Mouse (Mus musculus) cerebellum, adult 8-10 months (tissue): Measurements from ENCODE around the gene Gng7.

Experiments
- DNase-seq: peaks from one replicate; pipeline ENCODE4 v3.0.0; 2022

Gng7 gene

DNA sequence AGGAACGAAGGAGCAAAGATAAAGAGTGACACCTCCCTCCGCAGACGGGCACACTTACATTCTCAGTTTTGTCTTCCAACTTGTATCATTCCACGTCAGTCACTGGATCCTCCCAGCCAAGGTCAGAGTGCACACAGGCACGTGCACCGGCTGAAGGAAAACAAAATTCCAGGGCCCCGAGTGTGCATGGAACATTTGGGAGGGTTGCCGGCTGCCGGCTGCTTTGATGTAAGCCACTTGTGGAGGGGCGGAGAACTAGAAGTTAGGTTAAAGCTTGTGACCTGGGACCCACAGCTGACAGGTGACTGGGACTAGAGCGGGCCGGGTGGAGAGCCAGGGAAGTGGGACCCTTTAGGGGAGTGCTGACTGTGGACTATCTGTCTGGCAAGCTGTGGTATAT is 48.4 kb downstream of the Gng7 start:
- DNase-seq: no peak

DNA sequence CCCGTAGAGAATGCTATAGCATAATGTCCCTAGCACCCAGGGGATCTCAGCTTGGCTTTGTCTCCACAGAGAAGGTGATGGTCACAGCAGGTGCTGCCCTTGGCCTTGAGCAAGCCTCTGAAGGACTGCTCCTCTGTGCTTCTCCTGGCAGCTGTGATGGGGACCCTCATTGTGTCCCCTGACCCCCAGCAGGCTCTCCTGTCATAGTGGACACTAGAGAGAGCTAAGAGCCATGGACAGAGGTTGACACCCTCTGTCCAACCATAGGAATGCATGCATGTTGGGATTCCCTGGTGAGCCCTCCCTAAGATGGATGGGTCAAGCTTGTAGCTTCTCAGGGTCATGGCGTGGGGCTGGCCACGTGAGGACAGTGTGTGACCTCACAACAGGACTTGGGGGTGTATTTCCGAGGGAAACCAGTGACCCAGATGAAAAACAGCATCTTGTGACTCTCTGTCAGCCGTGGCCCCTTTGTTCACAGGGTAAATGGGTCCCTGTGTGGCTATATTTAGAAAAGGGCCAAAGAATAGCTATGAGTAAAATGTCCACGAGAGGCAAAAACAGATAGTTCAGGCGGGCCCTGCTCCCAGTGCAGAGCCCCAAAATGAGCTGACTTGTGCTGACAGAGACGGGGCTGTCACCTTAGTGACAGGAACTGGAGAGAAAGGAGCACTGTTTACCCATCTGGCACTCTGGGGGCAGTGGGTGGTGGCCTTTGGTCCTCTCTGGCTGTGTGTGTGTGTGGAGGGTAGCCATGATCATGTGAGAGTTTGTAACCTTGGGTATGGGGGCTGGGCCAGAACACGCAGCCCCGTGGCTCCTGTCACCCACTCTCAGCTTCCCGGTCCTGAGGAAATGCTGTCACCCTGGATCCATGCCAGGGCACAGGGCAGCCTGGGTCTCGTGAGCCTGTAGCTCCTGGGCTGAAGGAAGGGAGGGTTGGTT is 51.4 kb downstream of the Gng7 start:
- DNase-seq: no peak

DNA sequence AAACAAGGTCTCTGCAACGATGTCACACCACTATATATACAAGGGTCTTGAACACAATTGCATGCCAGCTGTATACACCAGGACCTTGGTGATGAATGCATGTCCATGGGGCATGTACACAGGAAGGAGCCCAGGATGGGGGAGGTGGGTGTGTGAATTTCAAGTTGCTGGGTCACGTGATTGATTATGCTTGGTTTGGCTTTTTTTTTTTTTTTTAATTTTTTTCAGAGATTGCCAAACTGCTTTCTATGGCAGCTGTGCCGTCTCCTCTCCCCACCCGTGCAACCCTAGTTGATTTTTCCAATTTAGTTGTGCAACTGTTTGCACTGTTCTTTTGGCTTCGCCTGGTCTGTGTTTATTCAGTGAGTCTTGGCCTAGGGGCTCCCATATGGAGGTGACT is 52.2 kb downstream of the Gng7 start:
- no peak for DNase-seq

DNA sequence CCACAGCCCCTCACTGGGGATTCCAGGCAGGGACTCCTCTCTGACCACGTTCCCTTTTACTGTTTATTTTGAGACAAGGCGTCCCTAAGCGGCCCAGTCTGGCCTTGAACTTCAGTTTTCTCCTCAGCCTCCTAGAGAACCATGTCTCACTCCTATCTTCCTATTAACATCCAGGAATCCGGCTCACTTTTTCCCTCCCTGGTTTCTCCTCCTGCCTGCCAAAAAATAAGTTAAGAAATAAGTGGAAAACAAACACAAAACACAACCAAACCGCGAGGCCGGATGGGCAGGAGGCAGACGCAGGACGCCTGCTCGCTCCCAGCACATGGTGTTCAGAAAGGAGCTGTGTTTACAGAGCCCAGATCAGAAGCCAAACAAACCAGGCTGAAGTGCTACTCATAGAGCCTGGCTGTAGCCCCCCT is 52.7 kb downstream of the Gng7 start:
- DNase-seq: no peak

DNA sequence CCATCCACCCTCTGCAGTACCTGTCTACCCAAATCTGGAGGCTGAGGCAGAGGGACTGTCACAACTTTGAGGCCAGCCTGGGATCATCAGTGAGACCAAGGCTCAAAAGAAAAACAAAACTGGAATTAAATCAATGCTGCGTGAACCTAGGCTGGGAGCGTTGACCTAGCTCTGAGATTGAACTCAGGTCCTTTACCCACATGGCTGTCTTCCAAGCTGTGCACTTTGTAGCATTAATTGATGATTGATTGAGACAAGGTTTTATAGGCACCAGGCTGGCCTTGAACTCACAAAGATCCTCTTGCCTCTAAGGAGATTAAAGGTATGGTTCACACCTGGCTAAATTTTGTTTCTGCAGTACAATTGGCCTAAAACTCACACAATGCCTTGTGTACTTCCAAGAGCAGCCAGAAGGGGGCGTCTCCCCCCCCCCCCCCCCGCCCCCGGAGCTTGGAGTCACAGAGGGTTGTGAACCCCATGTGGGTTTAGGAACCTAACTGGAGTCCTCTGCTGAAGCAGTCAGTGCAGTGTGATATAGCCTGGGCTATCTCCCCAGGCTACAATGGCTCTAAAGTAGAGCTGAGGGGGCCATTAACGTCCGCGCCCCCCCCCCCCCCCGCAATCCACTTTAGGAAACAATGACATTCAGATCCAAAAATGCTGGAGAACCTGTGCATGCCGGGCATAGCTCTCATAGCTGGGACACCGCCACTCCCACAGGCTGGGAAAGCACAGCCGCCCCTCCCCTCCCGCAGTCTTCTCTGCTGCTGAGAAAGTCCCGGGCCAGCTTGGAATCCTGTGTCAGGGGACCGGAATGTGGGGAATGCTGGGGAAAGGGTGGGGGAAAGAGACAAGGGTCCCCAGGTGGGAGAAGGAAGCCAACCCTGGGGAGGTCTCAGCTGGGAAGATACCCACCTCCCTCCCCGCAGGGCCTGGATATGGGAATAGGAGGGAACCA is 53.9 kb downstream of the Gng7 start:
- no peak for DNase-seq

DNA sequence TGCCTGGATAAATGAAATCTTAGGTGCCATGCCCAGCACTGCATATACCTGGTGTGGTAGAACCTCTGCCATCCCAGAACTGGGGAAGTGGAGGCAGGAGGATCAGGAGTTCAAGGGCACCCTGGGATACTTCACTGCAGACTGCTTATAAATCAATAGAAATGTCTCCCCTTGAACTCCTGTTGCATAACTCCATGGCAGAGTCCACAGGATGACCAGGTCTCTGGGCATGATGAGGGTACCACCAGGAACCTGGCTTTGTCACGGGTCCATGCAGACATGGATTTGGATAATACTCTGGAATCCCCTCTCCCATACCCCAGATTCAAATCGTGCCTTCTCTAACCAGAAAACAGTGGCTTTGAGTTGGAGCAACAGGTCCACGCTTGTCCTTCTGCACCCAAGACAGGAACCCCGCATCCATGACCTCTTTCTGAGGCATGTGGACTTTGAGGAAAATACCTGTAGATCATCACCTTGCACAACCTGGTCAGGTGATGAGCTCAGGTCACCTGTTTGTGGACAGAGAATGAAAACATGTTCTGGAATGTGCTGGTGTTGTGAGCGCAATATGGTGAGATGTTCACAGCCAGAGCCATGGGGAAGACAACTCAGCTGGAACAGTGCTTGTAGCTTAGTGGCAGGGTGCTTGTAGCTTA is 55.6 kb downstream of the Gng7 start:
- no peak for DNase-seq

DNA sequence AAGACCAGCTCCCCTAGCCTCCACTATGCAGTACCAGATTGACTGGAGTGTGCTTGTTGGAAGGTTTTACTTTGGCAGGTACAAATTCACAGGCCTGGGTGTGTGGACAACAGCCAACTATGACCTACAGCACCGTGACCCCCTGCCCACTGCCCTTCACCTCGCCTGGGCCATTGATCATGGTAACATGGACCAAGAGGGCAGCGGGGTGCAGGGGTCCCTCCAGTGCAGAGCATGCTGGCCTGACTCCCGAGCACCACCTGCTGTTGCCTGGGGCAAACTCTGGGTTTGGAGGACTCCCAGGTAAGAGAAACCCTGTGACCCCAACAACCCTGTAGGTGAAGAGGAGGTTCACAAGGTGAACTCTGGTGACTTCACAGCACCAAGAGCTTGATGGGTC is 57.0 kb downstream of the Gng7 start:
- no peak for DNase-seq

DNA sequence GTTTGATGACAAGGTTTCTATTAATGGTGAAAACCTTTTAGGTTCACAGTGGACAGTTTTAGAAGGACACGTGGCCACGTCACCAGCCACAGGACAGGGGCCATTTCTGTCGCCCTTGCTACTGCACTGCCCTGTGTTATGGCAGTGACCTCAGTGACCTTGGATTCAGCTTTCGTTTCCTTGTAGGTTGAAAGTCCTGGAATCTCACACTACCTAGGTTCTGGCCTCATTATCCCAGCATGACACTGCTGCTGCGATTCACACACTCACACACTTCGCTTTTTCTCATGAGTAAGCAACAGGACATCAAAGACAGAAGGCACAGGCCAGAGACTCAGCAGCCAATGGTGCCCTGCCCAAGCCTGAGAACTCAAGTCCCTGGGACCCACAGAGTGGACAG is 57.8 kb downstream of the Gng7 start:
- DNase-seq: no peak

DNA sequence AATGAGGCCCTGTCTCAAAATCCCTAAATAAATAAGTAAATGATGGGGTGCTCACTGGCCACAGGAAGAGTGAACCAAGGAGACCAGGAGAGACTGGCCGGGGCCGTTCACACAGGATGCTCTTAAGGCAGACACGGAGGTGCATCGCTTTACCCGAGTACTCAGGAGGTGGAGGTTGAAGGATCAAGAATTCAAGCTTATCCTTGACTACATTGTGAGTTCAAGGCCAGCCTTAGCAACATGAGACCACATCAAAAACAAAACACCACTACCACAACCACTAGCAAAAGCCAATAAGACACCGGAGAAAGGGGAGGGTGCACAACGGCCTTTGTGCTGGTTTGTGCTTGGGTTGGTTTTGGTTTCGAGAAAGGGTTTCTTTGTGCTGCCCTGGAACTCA is 58.4 kb downstream of the Gng7 start:
- no peak for DNase-seq

DNA sequence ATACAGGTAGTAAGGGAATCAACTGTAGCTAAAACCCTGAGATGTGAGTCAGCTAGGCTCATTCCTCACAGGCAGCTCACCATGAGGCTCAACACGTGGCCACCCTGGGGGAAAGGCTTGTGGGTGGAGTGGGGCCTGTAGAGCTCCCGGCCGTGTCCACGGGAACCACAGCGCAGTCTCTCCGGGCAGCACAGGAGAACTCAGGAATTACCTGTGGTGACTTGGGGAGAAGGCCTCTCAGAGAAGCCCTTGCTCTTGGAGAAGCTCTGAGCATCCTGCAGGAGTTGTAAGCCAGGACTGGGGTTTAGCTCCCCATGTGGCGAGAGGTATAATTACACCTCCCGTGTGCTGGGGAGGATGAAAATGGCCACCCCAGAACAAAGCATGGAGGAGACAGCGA is 59.2 kb downstream of the Gng7 start:
- DNase-seq: peak; percentile 70

DNA sequence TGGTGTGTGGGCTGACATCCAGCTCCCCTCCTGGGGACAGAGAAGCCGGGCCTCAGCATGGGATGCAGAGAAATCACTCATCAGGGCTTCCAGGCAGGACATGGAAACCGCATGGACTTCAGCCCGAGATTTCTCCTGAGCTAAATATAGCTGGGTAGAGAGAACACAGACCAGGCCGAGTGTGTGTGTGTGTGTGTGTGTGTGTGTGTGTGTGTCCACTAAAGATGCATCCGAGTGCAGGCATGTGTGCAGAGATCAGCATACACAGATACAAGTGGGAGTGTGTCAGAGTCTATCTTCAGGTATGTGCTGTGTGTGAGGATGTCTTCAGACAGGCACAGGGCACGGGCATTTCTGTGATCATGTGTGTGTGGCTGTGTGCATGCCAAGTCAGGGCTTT is 59.9 kb downstream of the Gng7 start:
- DNase-seq: no peak

DNA sequence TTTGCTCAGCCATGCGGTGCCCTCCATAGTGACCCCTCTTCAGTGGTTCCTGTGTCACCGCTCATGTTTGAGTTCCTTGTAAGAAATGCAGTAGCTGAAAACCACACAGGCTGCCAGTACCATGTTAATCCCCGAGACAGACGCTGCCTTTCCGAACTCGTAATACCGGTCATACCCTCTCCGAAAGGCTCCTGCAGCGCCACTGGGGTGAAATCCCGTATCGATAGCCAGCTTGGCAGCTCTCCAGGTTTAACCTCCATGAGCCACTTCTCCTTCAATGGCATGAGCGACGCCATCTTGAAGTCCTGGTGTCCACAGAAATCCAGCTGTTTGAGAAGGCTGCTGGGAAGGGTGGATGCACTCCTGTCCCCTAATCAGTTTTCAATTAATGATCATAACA is 60.3 kb downstream of the Gng7 start:
- DNase-seq: no peak

DNA sequence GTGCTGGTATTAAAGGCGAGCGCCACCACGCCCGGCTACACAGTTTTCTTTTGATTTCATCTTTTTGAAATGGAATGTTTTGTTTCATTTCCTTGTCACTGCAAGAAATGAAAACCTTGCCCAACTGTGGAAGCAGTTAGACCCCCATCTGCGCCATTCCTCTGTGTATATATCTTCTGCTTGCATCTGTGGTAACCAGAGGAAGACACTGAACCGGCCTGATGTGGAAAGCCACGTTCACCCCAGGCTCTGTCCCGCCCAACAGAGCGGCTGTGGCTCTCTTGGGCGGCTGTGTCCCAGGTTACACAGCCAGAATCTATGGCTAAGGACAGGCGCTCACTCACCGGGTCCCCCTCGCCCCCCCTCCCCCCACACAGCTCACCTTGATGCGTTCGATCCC is 62.3 kb downstream of the Gng7 start:
- no peak for DNase-seq

DNA sequence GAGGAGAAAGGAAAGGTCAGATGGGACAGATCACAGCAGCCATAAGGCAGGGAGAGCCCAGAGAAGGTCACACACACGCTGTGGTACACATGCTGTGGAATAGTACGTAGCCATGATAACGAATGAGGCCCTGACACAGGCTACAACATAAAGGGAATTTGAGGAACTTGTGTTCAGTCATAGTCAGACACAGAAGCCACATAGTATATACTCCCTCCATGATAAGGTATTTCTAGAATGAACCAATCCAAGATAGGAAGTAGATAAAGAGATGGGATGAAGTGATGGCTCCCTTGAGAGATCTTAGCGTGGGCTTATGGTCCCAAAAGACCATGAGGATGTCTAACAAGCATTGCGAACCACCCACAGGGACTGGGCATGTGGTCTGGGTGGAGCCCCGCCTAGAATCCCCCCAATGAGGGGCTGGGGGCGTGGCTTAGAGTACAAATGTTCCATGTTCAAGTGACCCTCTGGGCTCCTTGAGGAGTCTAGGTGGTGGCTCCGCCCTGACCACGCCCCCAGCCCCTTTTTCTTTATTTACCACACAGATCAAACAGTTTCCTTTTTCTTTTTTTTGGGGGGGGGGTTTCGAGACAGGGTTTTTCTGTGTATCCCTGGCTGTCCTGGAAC is 62.9 kb downstream of the Gng7 start:
- DNase-seq: no peak

DNA sequence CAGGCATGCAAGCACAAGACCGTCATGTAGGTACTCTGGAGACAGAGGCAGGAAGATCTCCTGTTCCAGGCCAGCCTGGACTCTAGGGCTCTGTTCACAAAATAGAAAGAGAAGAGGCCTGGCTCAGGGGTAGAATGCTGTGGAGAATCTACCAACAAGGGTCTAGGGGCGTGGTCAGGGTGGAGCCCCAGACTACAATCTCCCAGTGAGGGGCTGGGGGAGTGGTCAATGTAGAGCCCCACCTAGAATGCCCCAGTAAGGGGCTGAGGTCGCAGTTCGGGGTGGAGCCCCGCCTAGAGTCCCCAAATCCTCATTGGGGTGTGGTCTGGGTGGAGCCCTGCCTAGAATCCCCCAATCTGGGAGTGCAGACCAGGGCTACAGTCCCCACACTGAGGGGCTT is 64.4 kb downstream of the Gng7 start:
- no peak for DNase-seq

DNA sequence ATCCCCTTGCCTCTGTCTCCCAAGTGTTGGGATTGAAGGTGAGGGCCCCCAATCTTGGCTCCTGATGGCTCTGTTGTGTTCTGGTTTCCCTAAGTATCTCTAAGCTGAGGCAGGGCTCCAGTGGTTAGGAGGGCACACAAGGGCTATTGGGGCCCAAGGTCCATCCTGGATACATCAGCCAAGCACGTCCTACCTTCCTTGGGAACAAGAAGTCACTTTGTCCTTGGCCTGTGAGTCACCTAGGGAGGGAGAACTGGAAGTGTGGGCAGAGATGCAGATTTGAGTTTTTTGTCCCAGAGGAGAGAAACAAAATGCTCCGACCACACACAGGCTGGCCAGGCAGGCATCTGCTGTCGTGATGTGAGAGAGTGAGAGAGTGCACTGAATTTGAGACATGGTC is 65.7 kb downstream of the Gng7 start:
- no peak for DNase-seq

DNA sequence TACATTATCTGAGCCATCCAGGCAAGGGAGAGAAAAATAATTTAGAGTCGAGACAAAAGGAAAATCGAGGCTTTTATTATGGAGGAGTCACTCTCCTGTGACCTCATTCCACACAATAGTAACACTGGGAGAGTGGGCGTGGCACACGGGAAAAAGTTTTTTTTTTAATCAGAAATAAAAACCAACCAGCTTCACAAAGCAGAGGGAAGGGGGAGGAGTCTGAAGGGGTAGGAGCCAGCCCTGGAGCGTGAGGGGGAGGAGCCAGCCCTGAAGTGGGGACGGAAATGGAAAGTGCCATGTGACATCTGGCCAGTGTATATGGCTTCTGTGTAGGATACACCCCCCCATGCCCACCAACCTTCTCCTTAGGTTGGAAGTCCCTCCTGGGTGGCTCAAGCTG is 66.2 kb downstream of the Gng7 start:
- DNase-seq: no peak

DNA sequence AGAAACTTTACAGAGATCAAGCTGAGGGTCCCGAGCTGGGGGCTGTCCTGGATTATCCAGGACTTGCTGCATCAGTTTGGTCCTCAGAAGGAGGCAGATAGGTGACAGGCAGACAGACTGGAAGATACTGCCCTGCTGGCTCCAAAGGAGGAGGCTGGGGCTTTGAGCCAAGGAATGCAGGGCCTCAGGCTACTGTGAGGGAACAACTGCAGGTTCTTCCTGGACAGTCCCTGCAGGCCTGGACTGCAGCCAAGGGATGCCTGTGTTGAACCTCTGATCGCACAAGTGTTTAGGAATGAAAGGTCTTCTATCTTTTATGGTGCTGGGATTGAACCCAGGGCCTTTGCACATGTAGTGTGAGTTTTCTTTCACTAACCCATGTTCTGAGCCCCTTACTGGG is 66.9 kb downstream of the Gng7 start:
- DNase-seq: no peak

DNA sequence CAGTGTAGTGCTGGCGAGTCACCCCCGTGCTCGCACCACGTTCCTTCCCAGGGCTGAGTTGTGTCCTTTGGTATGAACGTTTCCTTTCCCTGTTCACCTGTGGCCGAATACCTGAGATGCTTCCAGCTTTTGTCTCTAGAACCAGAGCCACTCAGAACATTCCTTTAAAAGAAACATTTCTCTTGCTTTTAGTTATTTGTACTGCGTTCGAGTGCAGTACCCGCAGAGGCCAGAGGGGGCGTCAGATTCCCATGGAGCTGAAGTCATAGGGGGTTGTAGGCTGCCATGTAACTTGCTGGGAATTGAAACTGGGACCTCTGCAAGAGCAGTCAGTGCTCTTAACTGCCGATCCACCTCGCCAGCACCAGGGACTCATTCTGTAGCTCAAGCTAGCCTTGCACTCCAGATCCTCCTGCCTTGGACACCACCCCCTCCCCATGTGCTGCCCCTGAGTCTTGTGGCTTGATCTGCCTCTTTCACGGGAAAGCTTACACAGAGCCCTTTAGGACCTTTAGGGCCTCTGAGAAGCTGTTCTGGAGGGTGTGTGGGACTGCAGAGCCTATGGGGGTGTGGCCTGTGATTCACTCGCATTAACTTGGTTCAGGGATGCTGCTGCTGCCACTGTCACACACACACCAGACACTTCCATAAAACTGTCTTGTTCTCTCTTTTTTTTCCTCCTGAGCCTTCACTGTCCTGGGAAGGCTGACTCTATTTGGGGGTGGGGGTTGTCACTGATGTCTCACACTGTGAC is 67.9 kb downstream of the Gng7 start:
- DNase-seq: no peak

DNA sequence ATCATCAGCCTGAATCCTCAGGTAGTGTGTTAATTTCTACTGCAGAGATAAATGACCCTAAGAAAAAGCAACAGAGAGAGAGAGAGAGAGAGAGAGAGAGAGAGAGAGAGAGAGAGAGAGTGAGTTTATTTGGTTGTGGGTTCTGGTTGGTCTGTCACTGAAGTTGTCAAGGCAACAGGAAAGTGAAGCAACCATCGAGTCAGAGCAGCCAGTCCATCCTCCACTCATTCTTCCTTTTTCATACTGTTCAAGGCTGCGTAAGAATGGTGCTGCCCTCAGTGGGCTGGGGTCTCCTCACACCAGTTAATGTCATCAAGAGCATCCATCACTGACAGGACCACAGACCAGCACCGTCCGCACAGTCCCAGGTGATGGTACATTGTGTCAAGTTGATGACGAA is 70.5 kb downstream of the Gng7 start:
- DNase-seq: no peak

DNA sequence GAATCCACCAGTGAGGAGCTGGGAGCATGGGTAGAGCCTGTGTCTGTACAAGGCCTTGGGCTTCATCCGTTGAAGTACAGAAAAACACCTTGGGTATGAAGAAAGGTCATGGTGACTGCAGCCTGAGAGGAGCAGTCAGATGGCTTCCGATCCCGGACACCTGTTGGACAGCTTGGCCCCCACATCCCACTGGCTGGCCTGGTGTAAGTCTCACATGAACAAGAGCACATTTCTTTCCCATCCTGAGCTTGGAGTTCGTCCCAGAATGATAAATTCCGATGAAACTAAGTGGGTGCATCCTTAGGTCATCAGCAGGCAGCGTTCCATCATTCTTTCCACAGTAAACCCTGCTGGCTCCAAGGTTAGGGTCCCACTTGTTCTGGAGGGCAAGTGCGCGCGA is 71.0 kb downstream of the Gng7 start:
- no peak for DNase-seq

DNA sequence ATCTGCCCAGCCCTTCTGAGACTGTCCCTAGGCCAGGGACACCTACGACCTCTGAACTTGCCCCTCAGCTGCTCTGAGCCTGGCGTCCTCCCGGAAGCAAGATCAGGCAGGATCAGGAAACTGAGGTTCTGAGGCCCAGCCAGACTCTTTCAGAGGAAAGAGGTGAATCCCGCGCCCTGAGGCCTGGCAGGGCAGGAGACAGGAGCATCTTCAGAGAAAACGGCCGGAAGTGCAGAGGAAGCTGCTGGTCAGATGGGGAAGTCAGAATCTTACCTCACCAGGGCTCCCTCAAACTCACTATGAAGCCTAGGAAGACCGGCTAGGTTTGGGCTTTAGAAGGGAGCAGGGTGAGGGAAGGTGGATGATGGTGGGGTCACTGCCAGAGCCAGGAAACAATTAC is 71.8 kb downstream of the Gng7 start:
- DNase-seq: no peak
